Mouse (Mus musculus): ENCODE measurements around the gene Clec12a. TPM values are rescaled to one million over a fixed set of nuclear protein-coding genes. Genes with fewer than 3 reads are reported as not detected.

Clec12a gene
- polyA plus RNA-seq (2012; rRNA removed): 0.34 and 0.41 TPM in 2 replicates

DNA sequence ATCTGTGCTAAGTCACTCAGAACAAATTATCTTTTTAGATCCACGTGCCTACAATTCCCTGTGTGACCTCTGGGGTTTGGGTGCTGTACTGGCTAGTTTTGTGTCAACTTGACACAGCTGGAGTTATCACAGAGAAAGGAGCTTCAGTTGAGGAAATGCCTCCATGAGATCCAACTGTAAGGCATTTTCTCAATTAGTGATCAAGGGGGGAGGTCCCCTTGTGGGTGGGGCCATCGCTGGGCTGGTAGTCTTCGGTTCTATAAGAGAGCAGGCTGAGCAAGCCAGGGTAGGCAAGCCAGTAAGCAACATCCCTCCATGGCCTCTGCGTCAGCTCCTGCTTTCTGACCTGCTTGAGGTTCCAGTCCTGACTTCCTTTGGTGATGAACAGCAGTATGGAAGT lies at the start of gene Clec12a:
Gene Clec12a, plus strand, starts transcription at position 301 of the 400 bp plus-strand sequence.

DNA sequence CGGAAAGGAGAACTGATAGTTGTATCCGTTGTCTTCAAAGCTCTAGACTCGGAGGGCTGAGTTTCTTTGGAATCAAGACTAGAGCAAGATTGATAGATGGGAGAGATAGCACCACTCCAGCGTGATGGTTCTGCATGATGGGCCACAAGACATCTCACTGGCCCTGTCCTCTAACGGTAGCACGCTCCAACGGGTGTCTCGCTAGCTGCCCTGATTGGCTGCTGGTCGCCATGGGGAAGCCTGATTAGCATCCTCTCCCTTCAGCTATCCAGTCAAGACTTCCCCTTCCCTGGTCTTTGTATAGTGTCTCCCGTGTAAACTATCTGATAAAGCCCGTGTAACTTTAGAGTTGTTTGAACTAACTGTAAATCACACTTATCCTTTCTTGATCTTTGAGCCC lies 10.9 kb upstream of the Clec12a start, which contains the start of gene 4922502D21Rik:
Gene 4922502D21Rik, minus strand, starts transcription at position 187 of the 400 bp plus-strand sequence.

DNA sequence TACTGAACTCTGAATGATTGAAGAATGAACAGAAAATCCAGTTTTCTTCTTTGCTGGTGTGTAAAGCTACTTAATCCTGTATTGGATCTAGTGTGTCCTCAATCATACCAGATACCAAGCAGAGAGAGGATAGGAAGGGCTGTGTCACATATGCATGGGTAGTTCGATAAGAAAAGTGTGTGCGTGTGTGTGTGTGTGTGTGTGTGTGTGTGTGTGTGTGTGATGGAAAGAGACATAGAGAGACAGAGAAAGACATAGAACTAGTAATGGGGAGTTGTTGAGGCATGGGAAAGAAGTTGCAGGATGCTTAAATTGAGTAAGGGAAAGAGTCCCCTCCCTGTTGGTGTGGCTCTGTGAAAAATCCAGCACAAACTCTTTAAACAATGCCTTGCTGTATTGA lies 43.3 kb downstream of the Clec12a start, which contains the start of gene Clec12b:
Gene Clec12b, minus strand, starts transcription at position 101 of the 400 bp plus-strand sequence.

DNA sequence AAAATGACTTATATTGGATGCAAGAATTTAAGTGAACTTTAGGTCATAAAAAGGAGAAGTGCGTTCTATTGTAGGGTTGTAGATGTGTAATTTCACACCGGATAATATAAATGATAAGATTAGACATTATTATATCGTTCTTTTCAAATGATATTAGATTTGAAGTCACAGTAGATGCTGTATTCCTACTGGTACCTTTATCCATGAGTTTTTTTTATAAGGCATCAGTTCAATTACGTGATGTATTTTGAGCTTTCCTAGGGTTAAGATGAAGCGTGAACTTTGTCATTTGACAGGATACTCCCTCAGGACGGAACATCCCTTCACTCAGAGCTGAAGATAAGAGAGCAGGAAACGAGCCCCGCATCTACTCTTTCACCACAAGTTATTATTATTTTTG lies 54.5 kb downstream of the Clec12a start, which contains the start of gene Clec1b:
Gene Clec1b, plus strand, starts transcription at position 301 of the 400 bp plus-strand sequence.

DNA sequence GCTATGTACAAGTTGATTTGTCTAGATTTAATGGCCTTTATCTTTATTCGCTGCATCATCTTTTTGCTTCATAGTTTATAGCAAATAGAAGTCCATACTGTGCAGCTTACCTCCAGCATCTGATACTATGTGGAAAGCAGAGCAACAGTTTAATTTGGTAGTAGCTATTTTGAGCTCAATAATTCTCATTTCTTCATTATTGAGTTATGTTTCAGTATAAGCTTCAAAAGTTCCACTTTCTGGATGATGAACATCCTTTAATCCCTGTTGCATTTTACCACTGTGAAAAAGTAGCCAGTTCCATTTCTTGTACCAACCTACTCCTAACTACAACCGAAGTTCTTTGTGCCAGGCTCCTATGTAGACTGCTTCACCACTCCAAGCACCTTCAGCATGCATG lies 66.1 kb downstream of the Clec12a start, which contains the start of gene Clec9a:
Gene Clec9a, plus strand, starts transcription at position 301 of the 400 bp plus-strand sequence.

Other genes starting within 250 kb of the Clec12a start
- not detected in 2 replicates for gene Clec2e, start 241.8 kb upstream of the Clec12a start, polyA plus RNA-seq (2012; rRNA removed)
- 1.2 and 2.3 TPM in 2 replicates for gene Clec2d, start 162.1 kb upstream of the Clec12a start, polyA plus RNA-seq (2012; rRNA removed)
- gene Cd69, start 67.3 kb upstream of the Clec12a start, polyA plus RNA-seq (2012; rRNA removed): 0.07 and 0.29 TPM in 2 replicates
- gene 4922502D21Rik, start 10.9 kb upstream of the Clec12a start, polyA plus RNA-seq (2012; rRNA removed): not detected in 2 replicates
- 0.07 and 0.10 TPM in 2 replicates for gene Clec12b, start 43.2 kb downstream of the Clec12a start, polyA plus RNA-seq (2012; rRNA removed)
- 6.2 and 6.4 TPM in 2 replicates for gene Clec1b, start 54.6 kb downstream of the Clec12a start, polyA plus RNA-seq (2012; rRNA removed)
- 1.2 and 1.4 TPM in 2 replicates for gene Clec9a, start 66.2 kb downstream of the Clec12a start, polyA plus RNA-seq (2012; rRNA removed)
- gene Clec1a, start 109.3 kb downstream of the Clec12a start, polyA plus RNA-seq (2012; rRNA removed): 0.41 and 0.72 TPM in 2 replicates
- 0.07 and 0.36 TPM in 2 replicates for gene Olr1, start 164.5 kb downstream of the Clec12a start, polyA plus RNA-seq (2012; rRNA removed)
- gene Tmem52b, start 169.9 kb downstream of the Clec12a start, polyA plus RNA-seq (2012; rRNA removed): 0.02 and 0.05 TPM in 2 replicates
- 59.9 and 65.2 TPM in 2 replicates for gene Gabarapl1, start 190.5 kb downstream of the Clec12a start, polyA plus RNA-seq (2012; rRNA removed)
- 0.02 TPM in 1 of 2 replicates, not detected in the other for gene Klre1, start 235.2 kb downstream of the Clec12a start, polyA plus RNA-seq (2012; rRNA removed)
- 0.12 TPM in 1 of 2 replicates, not detected in the other for gene Klrd1, start 249.1 kb downstream of the Clec12a start, polyA plus RNA-seq (2012; rRNA removed)